Mouse (Mus musculus) olfactory bulb, adult 2 months (tissue): ENCODE results near the gene Ctdsp2.

Experiments used
- CTCF ChIP-seq: fragments of 200-500 bp; IDR thresholded peaks from 2 replicates; pipeline ENCODE4 v1.5.1; 2012; ENCODE audit warnings: low read depth, mild to moderate bottlenecking, low read length, moderate library complexity; ENCODE audit not compliant: insufficient read depth
- POLR2A ChIP-seq: fragments of 200-500 bp; IDR thresholded peaks from 2 replicates; pipeline ENCODE4 v1.6.1; 2012; ENCODE audit warnings: mild to moderate bottlenecking, low read depth, low read length, moderate library complexity; ENCODE audit not compliant: insufficient read depth

GRCm38 (mm10) chr10:126963821-126964220 is 14.7 kb upstream of the Ctdsp2 start:
- no peak for TF ChIP-seq POLR2A
- no peak for TF ChIP-seq CTCF
